Mouse (Mus musculus) liver, embryonic 14.5 days (tissue): ENCODE measurements at regions not wholly inside any gene's neighbourhood (a gene's known extent, or its start where the extent isn't known, plus 50 kb on each side); places are given as distances from the start of the nearest gene placed in this dataset.
A peak's percentile ranks its signal among the peaks of the same experiment; 100 is the strongest.

ENCODE experiments used
- ATAC-seq: fragments of 200-750 bp; cut with Nextera tagmentation; 2 replicates; pipeline ENCODE4 v1.8.0; 2017; ENCODE audit warnings: moderate number of reproducible peaks, mild to moderate bottlenecking, moderate library complexity; ENCODE audit not compliant: insufficient read depth
- DNase-seq, 3 experiments: peaks; one replicate each; pipeline ENCODE4 v3.0.0-alpha.2; 2012 to 2013; ENCODE audit warnings: low read depth in 3 of 3, low spot score in 3 of 3
- H3K27ac ChIP-seq: fragments of 300-500 bp; sonication (generic); 2 replicates; pipeline ENCODE4 v1.5.1; 2014; ENCODE audit warnings: moderate library complexity, mild to moderate bottlenecking, control low read depth, inconsistent platforms
- H3K27me3 ChIP-seq: fragments of 300-500 bp; sonication (generic); 2 replicates; pipeline ENCODE4 v1.6.1; 2014; ENCODE audit warnings: mild to moderate bottlenecking, low read length, moderate library complexity; ENCODE audit not compliant: control insufficient read depth, insufficient read depth
- H3K36me3 ChIP-seq: fragments of 300-500 bp; sonication (generic); replicated peaks from 2 replicates; pipeline ENCODE4 v1.6.1; 2014; ENCODE audit warnings: low read depth; ENCODE audit not compliant: control insufficient read depth, insufficient read depth
- H3K4me1 ChIP-seq, 2 experiments: fragments of 200-500 bp in 1 of 2; fragments of 300-500 bp in 1 of 2; sonication (generic) in 1 of 2; replicated peaks; 2 replicates each; pipeline ENCODE4 v1.6.1; 2012 to 2014; ENCODE audit warnings: antibody characterized with exemption in 1 of 2, inconsistent platforms in 1 of 2, low read length in 1 of 2; ENCODE audit not compliant: control insufficient read depth in 2 of 2, insufficient read depth in 2 of 2
- H3K4me2 ChIP-seq: fragments of 300-500 bp; sonication (generic); 2 replicates; pipeline ENCODE4 v1.6.1; 2014; ENCODE audit warnings: low read depth, mild to moderate bottlenecking, control low read depth, moderate library complexity
- H3K4me3 ChIP-seq, 2 experiments: fragments of 200-500 bp in 1 of 2; fragments of 300-500 bp in 1 of 2; sonication (generic) in 1 of 2; 2 replicates each; pipeline ENCODE4 v1.5.1; 2012 to 2014; ENCODE audit warnings: low read depth in 2 of 2, low read length in 2 of 2, mild to moderate bottlenecking in 2 of 2, control low read depth in 1 of 2, inconsistent platforms in 1 of 2, moderate library complexity in 1 of 2; ENCODE audit not compliant: insufficient read depth in 1 of 2
- H3K9ac ChIP-seq: fragments of 300-500 bp; sonication (generic); replicated peaks from 2 replicates; pipeline ENCODE4 v1.6.1; 2014; ENCODE audit warnings: mild to moderate bottlenecking, control low read depth, moderate library complexity
- H3K9me3 ChIP-seq: fragments of 300-500 bp; sonication (generic); 2 replicates; pipeline ENCODE4 v1.6.1; 2016; ENCODE audit warnings: low read length, mixed read lengths; ENCODE audit not compliant: control insufficient read depth
- CTCF ChIP-seq: IDR thresholded peaks from 2 replicates; pipeline ENCODE4 v1.5.1; 2016; ENCODE audit warnings: antibody characterized with exemption, low read depth, control low read depth
- EP300 ChIP-seq: IDR thresholded peaks from 2 replicates; pipeline ENCODE4 v1.6.1; 2016; ENCODE audit warnings: antibody characterized with exemption, low read depth
- WGBS: fragments of 180-500 bp; shearing (Covaris S2); extraction: QIAGEN DNeasy Blood & Tissue Kit; methylation state at CpG from one replicate; pipeline ENCODE4 v1.1.7; 2014; ENCODE audit not compliant: insufficient replicate concordance; 5-methylcytosine and 5-hydroxymethylcytosine counted together

- no peak for TF ChIP-seq CTCF
- no peak for TF ChIP-seq EP300
- Histone ChIP-seq H3K9ac (no peak overlapping the region), H3K4me2 (no peak overlapping the region), H3K4me1 (no peaks in the 10 kb centered on the region), H3K36me3 (no peaks in the 10 kb centered on the region), H3K9me3 (no peaks in the 10 kb centered on the region), H3K27me3 (no peaks in the 10 kb centered on the region), H3K27ac (no peak overlapping the region), H3K4me3 (no peak overlapping the region)
- ATAC-seq (no peak), DNase-seq (no peak)
- WGBS = 77% methylated on average over 6 of the region's 6 CpGs
These were observed 78.5 kb downstream of the Gm5426 start for GRCm38 (mm10) chr10:96214946-96215345.

GRCm38 (mm10) chr10:96220731-96221130 is 84.3 kb downstream of the Gm5426 start:
- DNase-seq (no peak), ATAC-seq (no peak)
- no peak overlapping the region for H3K4me2 ChIP-seq
- H3K27me3 ChIP-seq = no peaks in the 10 kb centered on the region
- H3K4me1 ChIP-seq = no peaks in the 10 kb centered on the region
- no peak overlapping the region for H3K4me3 ChIP-seq
- 67% methylated on average over 4 of the region's 4 CpGs for WGBS
- no peaks in the 10 kb centered on the region for H3K9me3 ChIP-seq
- TF ChIP-seq EP300 (no peak), CTCF (no peak)
- H3K36me3 ChIP-seq = no peaks in the 10 kb centered on the region
- no peak overlapping the region for H3K9ac ChIP-seq
- no peak overlapping the region for H3K27ac ChIP-seq

GRCm38 (mm10) chr10:96230391-96230790 is 94.0 kb downstream of the Gm5426 start:
- 0 out of 4 replicates have a peak, but pooled peaks cover 0 to 2% of the 10 kb centered on the region in 2 experiments for H3K4me1 ChIP-seq
- 60% methylated on average over 8 of the region's 8 CpGs for WGBS
- H3K9me3 ChIP-seq = no peaks in the 10 kb centered on the region
- no peak overlapping the region for H3K9ac ChIP-seq
- ATAC-seq (peak; percentile 52; the same call in 1 of the 2 replicates), DNase-seq (peak in 1 of 3 experiments; percentile 24)
- TF ChIP-seq EP300 (no peak), CTCF (peak; percentile 53)
- H3K36me3 ChIP-seq = no peaks in the 10 kb centered on the region
- H3K4me3 ChIP-seq = no peak overlapping the region
- H3K4me2 ChIP-seq = no peak overlapping the region
- H3K27me3 ChIP-seq = no peaks in the 10 kb centered on the region
- H3K27ac ChIP-seq = no peak overlapping the region

DNA sequence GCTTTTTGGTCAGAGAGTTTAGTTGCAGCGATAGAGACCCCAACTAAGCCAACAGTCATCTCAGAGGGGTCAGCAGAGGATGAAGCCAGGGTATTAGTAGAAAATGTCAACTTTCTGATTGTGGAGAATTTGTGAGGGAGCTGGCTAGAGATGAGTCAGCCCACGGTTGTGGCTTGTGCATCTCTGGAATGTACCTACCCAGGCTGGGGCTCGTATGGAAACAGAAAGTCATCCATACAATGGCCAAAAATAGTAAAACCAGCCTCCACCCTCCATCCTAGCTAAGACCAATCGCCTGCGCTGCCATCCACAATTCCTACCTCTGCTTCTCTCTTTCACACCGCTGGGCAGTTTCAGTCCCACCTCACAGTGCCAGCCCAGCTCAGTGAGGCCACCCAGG is 94.9 kb downstream of the Gm5426 start:
- WGBS = 66% methylated on average over 6 of the region's 6 CpGs
- Histone ChIP-seq H3K9ac (no peak overlapping the region), H3K4me1 (0 out of 4 replicates have a peak, but pooled peaks cover 0 to 2% of the 10 kb centered on the region in 2 experiments), H3K4me3 (no peak overlapping the region), H3K36me3 (no peaks in the 10 kb centered on the region), H3K4me2 (no peak overlapping the region), H3K27ac (no peak overlapping the region), H3K9me3 (no peaks in the 10 kb centered on the region), H3K27me3 (no peaks in the 10 kb centered on the region)
- ATAC-seq = no peak
- no peak for DNase-seq
- no peak for TF ChIP-seq CTCF
- TF ChIP-seq EP300 = no peak

DNA sequence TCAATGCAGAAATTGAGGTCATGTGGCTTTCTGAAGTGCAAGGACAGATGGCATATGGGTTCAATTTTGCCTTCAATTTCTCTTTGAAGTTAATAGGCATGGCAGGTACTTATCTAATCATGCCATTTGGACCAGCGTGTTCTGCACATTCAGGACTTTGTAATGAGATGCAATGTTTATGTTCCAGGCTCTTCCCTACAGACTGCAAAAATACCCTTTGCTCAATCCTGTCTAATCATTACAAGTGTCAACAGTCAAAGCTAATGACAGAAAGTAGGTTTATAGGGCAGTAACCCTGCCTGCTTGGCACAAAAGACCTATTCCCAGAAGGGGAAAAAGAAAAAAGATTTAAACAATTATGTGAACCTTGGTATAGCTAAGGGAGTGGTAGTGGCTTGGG is 96.5 kb downstream of the Gm5426 start:
- no peak for DNase-seq
- Histone ChIP-seq H3K4me1 (0 out of 4 replicates have a peak, but pooled peaks cover 0 to 2% of the 10 kb centered on the region in 2 experiments), H3K27me3 (no peaks in the 10 kb centered on the region), H3K4me3 (no peak overlapping the region), H3K9ac (no peak overlapping the region), H3K9me3 (no peaks in the 10 kb centered on the region), H3K27ac (no peak overlapping the region), H3K36me3 (no peaks in the 10 kb centered on the region), H3K4me2 (no peak overlapping the region)
- WGBS = 57% methylated on average over 1 of the region's 1 CpGs
- 0 out of 2 replicates have a peak, but pooled peaks have one; percentile 21 for ATAC-seq
- TF ChIP-seq EP300 (no peak), CTCF (no peak)
